Mouse (Mus musculus): ENCODE results near the gene Tmem63a. TPM values are rescaled to one million over a fixed set of nuclear protein-coding genes. Genes with fewer than 3 reads are reported as not detected.

Tmem63a gene
- polyA plus RNA-seq, 1 experiment: 42.5 TPM

DNA sequence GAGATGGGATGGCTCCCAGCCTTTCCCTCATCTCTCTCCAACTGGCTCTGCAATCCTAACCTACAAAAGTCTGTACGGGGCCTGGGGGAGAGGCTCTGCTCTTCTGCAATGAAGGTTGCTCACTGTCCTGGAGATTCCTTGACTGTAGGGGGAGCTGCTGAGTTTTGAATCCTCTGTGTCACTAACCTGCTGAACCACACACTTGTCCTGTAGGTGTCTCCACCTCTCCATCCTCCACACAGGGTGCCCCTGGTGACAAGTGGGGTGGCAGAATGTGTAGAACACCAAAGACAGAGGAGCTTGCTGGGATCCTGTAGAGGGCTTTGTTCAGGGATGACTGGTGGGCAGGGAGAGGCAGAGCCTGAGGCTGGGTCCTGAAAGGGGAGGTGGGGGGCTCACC lies 80.1 kb downstream of the Tmem63a start:
- H3K4me1 ChIP-seq (ENCODE audit: control insufficient read depth, insufficient read depth, insufficient read length): no peaks in the 10 kb centered on the region
- H3K27ac ChIP-seq (ENCODE audit: insufficient read depth, low read length): no peak overlapping the region
- TF ChIP-seq POLR2A (IDR thresholded peaks at IDR 0.05; ENCODE audit: low read depth, low read length): no peak
- peak; percentile 64; the same call in 1 of the 2 replicates for TF ChIP-seq CTCF (IDR thresholded peaks at IDR 0.05; ENCODE audit: extremely low read depth, insufficient read depth, insufficient read length, insufficient replicate concordance)
- no peaks in the 10 kb centered on the region for H3K36me3 ChIP-seq (ENCODE audit: control insufficient read depth, insufficient read depth, low read length)
- 0% methylated on average over 1 of the region's 1 CpGs for WGBS
- peak; percentile 76 to 81 for DNase-seq (ENCODE audit: low read depth in 1 of 2, low spot score in 2 of 2)
- H3K4me3 ChIP-seq (ENCODE audit: extremely low read depth, insufficient read depth, insufficient read length): no peak overlapping the region
- no peaks in the 10 kb centered on the region for H3K27me3 ChIP-seq (ENCODE audit: control insufficient read depth, insufficient read depth, low read length)

Other genes starting within 250 kb of the Tmem63a start
- gene Mixl1, start 245.3 kb upstream of the Tmem63a start, polyA plus RNA-seq (2012; rRNA removed): 0.04 TPM in 1 of 2 replicates, not detected in the other
- gene Acbd3, start 216.3 kb upstream of the Tmem63a start, polyA plus RNA-seq (2012; rRNA removed): 7.3 and 8.2 TPM in 2 replicates
- 361 and 391 TPM in 2 replicates for gene H3f3a, start 128.4 kb upstream of the Tmem63a start, polyA plus RNA-seq (2012; rRNA removed)
- gene Sde2, start 91.2 kb upstream of the Tmem63a start, polyA plus RNA-seq (2012; rRNA removed): 7.1 and 9.3 TPM in 2 replicates
- not detected in 2 replicates for gene Lefty2, start 49.2 kb upstream of the Tmem63a start, polyA plus RNA-seq (2012; rRNA removed)
- 41.7 and 53.9 TPM in 2 replicates for gene Pycr2, start 38.1 kb upstream of the Tmem63a start, polyA plus RNA-seq (2012; rRNA removed)
- 10.9 and 16.8 TPM in 2 replicates for gene Lefty1, start 7.3 kb upstream of the Tmem63a start, polyA plus RNA-seq (2012; rRNA removed)
- 50.5 and 52.2 TPM in 2 replicates for gene Ephx1, start 78.6 kb downstream of the Tmem63a start, polyA plus RNA-seq (2012; rRNA removed)
- 0.04 TPM in 1 of 2 replicates, not detected in the other for gene 9130409I23Rik, start 108.9 kb downstream of the Tmem63a start, polyA plus RNA-seq (2012; rRNA removed)
- gene Nvl, start 201.9 kb downstream of the Tmem63a start, polyA plus RNA-seq (2012; rRNA removed): 7.7 and 8.6 TPM in 2 replicates
- gene Cnih4, start 202.3 kb downstream of the Tmem63a start, polyA plus RNA-seq (2012; rRNA removed): 4.7 and 6.0 TPM in 2 replicates